Mouse (Mus musculus): ENCODE results near the gene Slc25a47. TPM values are rescaled to one million over a fixed set of nuclear protein-coding genes. Genes with fewer than 3 reads are reported as not detected.

The Slc25a47 gene
- total RNA-seq, 2 experiments from 2014 or later = 9.2 to 9.6 TPM

GRCm38 (mm10) chr12:108887077-108887476 lies 51.2 kb downstream of the Slc25a47 start:
- TF ChIP-seq CTCF (conservative IDR thresholded peaks at IDR 0.05) = no peak

GRCm38 (mm10) chr12:108888632-108889031 lies 52.8 kb downstream of the Slc25a47 start:
- no peak overlapping the region for H3K27ac ChIP-seq
- H3K4me3 ChIP-seq = no peak overlapping the region
- no peak for DNase-seq (ENCODE audit: low spot score in 2 of 2)
- no peak for TF ChIP-seq CTCF (conservative IDR thresholded peaks at IDR 0.05)

More at GRCm38 (mm10) chr12:108887077-108887476, 51.2 kb downstream of the Slc25a47 start:
- Histone ChIP-seq H3K4me3 (no peak overlapping the region), H3K27ac (no peak overlapping the region)
- no peak for DNase-seq (ENCODE audit: low spot score in 2 of 2)

- Histone ChIP-seq H3K4me3 (peak within 1 kb of the TSS; percentile 73), H3K27ac (peak within 1 kb of the TSS; percentile 83)
- no peak for TF ChIP-seq CTCF (conservative IDR thresholded peaks at IDR 0.05)
- no peak for DNase-seq (ENCODE audit: low spot score in 2 of 2)
These were observed 57.3 kb downstream of the Slc25a47 start, which contains the start of gene Wdr25 for GRCm38 (mm10) chr12:108892989-108893714. Gene Wdr25 (plus strand): TSS chr12:108893631.

GRCm38 (mm10) chr12:108893715-108894431 lies 58.0 kb downstream of the Slc25a47 start, which contains the start of gene Wars:
Gene Wars (minus strand): TSS chr12:108894174.
- H3K27ac ChIP-seq = peak within 1 kb of the TSS; percentile 83

GRCm38 (mm10) chr12:108894432-108894816 lies 58.6 kb downstream of the Slc25a47 start:
- no peak for DNase-seq (ENCODE audit: low spot score in 2 of 2)
- peak overlapping the region; percentile 83 for H3K27ac ChIP-seq
- TF ChIP-seq CTCF (conservative IDR thresholded peaks at IDR 0.05) = no peak
- H3K4me3 ChIP-seq = peak overlapping the region; percentile 73

More at GRCm38 (mm10) chr12:108893715-108894431, 58.0 kb downstream of the Slc25a47 start, which contains the start of gene Wars:
- peak within 1 kb of the TSS; percentile 73 for H3K4me3 ChIP-seq
- DNase-seq (ENCODE audit: low spot score in 2 of 2) = peak; percentile 95 to 96
- TF ChIP-seq CTCF (conservative IDR thresholded peaks at IDR 0.05) = no peak

GRCm38 (mm10) chr12:108896006-108896405 lies 60.2 kb downstream of the Slc25a47 start:
- Histone ChIP-seq H3K27ac (no peak overlapping the region), H3K4me3 (no peak overlapping the region)
- DNase-seq (ENCODE audit: low spot score in 2 of 2) = no peak
- TF ChIP-seq CTCF (conservative IDR thresholded peaks at IDR 0.05) = peak; percentile 71

GRCm38 (mm10) chr12:108901346-108901745 lies 65.5 kb downstream of the Slc25a47 start:
- no peak for DNase-seq (ENCODE audit: low spot score in 2 of 2)
- H3K27ac ChIP-seq = no peak overlapping the region
- H3K4me3 ChIP-seq = no peak overlapping the region
- no peak for TF ChIP-seq CTCF (conservative IDR thresholded peaks at IDR 0.05)

GRCm38 (mm10) chr12:108902940-108903339 lies 67.1 kb downstream of the Slc25a47 start:
- peak; percentile 69 to 74 for DNase-seq (ENCODE audit: low spot score in 2 of 2)
- TF ChIP-seq CTCF (conservative IDR thresholded peaks at IDR 0.05) = peak; percentile 90
- H3K27ac ChIP-seq = no peak overlapping the region
- H3K4me3 ChIP-seq = no peak overlapping the region

GRCm38 (mm10) chr12:108903600-108904275 lies 67.9 kb downstream of the Slc25a47 start:
- H3K27ac ChIP-seq = peak overlapping the region; percentile 32; the same call in 1 of the 2 replicates
- peak; percentile 79 to 87 for DNase-seq (ENCODE audit: low spot score in 2 of 2)
- TF ChIP-seq CTCF (conservative IDR thresholded peaks at IDR 0.05) = peak; percentile 95
- no peak overlapping the region for H3K4me3 ChIP-seq

- Histone ChIP-seq H3K27ac (peak overlapping the region; percentile 32; the same call in 1 of the 2 replicates), H3K4me3 (no peak overlapping the region)
- DNase-seq (ENCODE audit: low spot score in 2 of 2) = no peak
- TF ChIP-seq CTCF (conservative IDR thresholded peaks at IDR 0.05) = no peak
These were observed 68.4 kb downstream of the Slc25a47 start for GRCm38 (mm10) chr12:108904276-108904653.

GRCm38 (mm10) chr12:108905620-108906302 lies 69.9 kb downstream of the Slc25a47 start:
- Histone ChIP-seq H3K4me3 (no peak overlapping the region), H3K27ac (no peak overlapping the region)
- no peak for DNase-seq (ENCODE audit: low spot score in 2 of 2)
- TF ChIP-seq CTCF (conservative IDR thresholded peaks at IDR 0.05) = no peak

- Histone ChIP-seq H3K4me3 (no peak overlapping the region), H3K27ac (no peak overlapping the region)
- DNase-seq (ENCODE audit: low spot score in 2 of 2) = no peak
- TF ChIP-seq CTCF (conservative IDR thresholded peaks at IDR 0.05) = no peak
These were observed 70.6 kb downstream of the Slc25a47 start for GRCm38 (mm10) chr12:108906398-108906797.

Small RNA genes lying within 50 kb of the gene (microRNA-seq; reads per million reads assigned to microRNA genes)
- 35.5 to 76.8 reads per million in 2 experiments for gene Mir345

Other genes with a start within 250 kb of the Slc25a47 start
- 1 to 10 TPM; 3.7 to 5.4 TPM for gene Degs2, start 133.7 kb upstream of the Slc25a47 start, total RNA-seq (2021)
- gene Yy1, start 43.1 kb upstream of the Slc25a47 start, total RNA-seq (2021) = 10 to 100 TPM; 45.0 to 53.7 TPM
- 10 to 100 TPM; 21.7 to 23.3 TPM for gene Slc25a29, start 163 bp upstream of the Slc25a47 start, total RNA-seq (2021)
- 10 to 100 TPM; 11.0 to 12.2 TPM for gene Wdr25, start 57.6 kb downstream of the Slc25a47 start, total RNA-seq (2021)
- 10 to 100 TPM; 82.0 to 86.2 TPM for gene Wars, start 58.1 kb downstream of the Slc25a47 start, total RNA-seq (2021)
- 100 to 1,000 TPM; 139 to 147 TPM for gene Begain, start 232.2 kb downstream of the Slc25a47 start, total RNA-seq (2021)